Mouse (Mus musculus) liver, embryonic 14.5 days (tissue): ENCODE measurements around the gene Sh2d4b. TPM values are rescaled to one million over a fixed set of nuclear protein-coding genes. Genes with fewer than 3 reads are reported as not detected.

Source experiments
- ATAC-seq: fragments of 200-750 bp; cut with Nextera tagmentation; 2 replicates; pipeline ENCODE4 v1.8.0; 2017; ENCODE audit warnings: moderate number of reproducible peaks, mild to moderate bottlenecking, moderate library complexity; ENCODE audit not compliant: insufficient read depth
- DNase-seq, 3 experiments: peaks; one replicate each; pipeline ENCODE4 v3.0.0-alpha.2; 2012 to 2013; ENCODE audit warnings: low read depth in 3 of 3, low spot score in 3 of 3
- H3K27ac ChIP-seq: fragments of 300-500 bp; sonication (generic); 2 replicates; pipeline ENCODE4 v1.5.1; 2014; ENCODE audit warnings: moderate library complexity, mild to moderate bottlenecking, control low read depth, inconsistent platforms
- H3K27me3 ChIP-seq: fragments of 300-500 bp; sonication (generic); 2 replicates; pipeline ENCODE4 v1.6.1; 2014; ENCODE audit warnings: mild to moderate bottlenecking, low read length, moderate library complexity; ENCODE audit not compliant: control insufficient read depth, insufficient read depth
- H3K36me3 ChIP-seq: fragments of 300-500 bp; sonication (generic); replicated peaks from 2 replicates; pipeline ENCODE4 v1.6.1; 2014; ENCODE audit warnings: low read depth; ENCODE audit not compliant: control insufficient read depth, insufficient read depth
- H3K4me1 ChIP-seq, 2 experiments: fragments of 200-500 bp in 1 of 2; fragments of 300-500 bp in 1 of 2; sonication (generic) in 1 of 2; replicated peaks; 2 replicates each; pipeline ENCODE4 v1.6.1; 2012 to 2014; ENCODE audit warnings: antibody characterized with exemption in 1 of 2, inconsistent platforms in 1 of 2, low read length in 1 of 2; ENCODE audit not compliant: control insufficient read depth in 2 of 2, insufficient read depth in 2 of 2
- H3K4me2 ChIP-seq: fragments of 300-500 bp; sonication (generic); 2 replicates; pipeline ENCODE4 v1.6.1; 2014; ENCODE audit warnings: low read depth, mild to moderate bottlenecking, control low read depth, moderate library complexity
- H3K4me3 ChIP-seq, 2 experiments: fragments of 200-500 bp in 1 of 2; fragments of 300-500 bp in 1 of 2; sonication (generic) in 1 of 2; 2 replicates each; pipeline ENCODE4 v1.5.1; 2012 to 2014; ENCODE audit warnings: low read depth in 2 of 2, low read length in 2 of 2, mild to moderate bottlenecking in 2 of 2, control low read depth in 1 of 2, inconsistent platforms in 1 of 2, moderate library complexity in 1 of 2; ENCODE audit not compliant: insufficient read depth in 1 of 2
- H3K9ac ChIP-seq: fragments of 300-500 bp; sonication (generic); replicated peaks from 2 replicates; pipeline ENCODE4 v1.6.1; 2014; ENCODE audit warnings: mild to moderate bottlenecking, control low read depth, moderate library complexity
- H3K9me3 ChIP-seq: fragments of 300-500 bp; sonication (generic); 2 replicates; pipeline ENCODE4 v1.6.1; 2016; ENCODE audit warnings: low read length, mixed read lengths; ENCODE audit not compliant: control insufficient read depth
- CTCF ChIP-seq: IDR thresholded peaks from 2 replicates; pipeline ENCODE4 v1.5.1; 2016; ENCODE audit warnings: antibody characterized with exemption, low read depth, control low read depth
- EP300 ChIP-seq: IDR thresholded peaks from 2 replicates; pipeline ENCODE4 v1.6.1; 2016; ENCODE audit warnings: antibody characterized with exemption, low read depth
- WGBS: fragments of 180-500 bp; shearing (Covaris S2); extraction: QIAGEN DNeasy Blood & Tissue Kit; methylation state at CpG from one replicate; pipeline ENCODE4 v1.1.7; 2014; ENCODE audit not compliant: insufficient replicate concordance; 5-methylcytosine and 5-hydroxymethylcytosine counted together
- polyA plus RNA-seq, 2 experiments: library from polyadenylated mRNA; depleted of rRNA in 1 of 2; stranded (reverse) in 1 of 2; unstranded in 1 of 2; fragments of >200 nt; fragmentation: Nextera tagmentation in 1 of 2; extraction: Ambion mirVana in 1 of 2; gene quantifications; 2 replicates each; pipeline versions ENCODE4 v1.2.1 to v1.2.3; 2012 to 2014

Sh2d4b gene
- 0.18 and 0.23 TPM in 2 replicates for polyA plus RNA-seq (2012; rRNA removed)
- 0.08 TPM in 1 of 2 replicates, not detected in the other for polyA plus RNA-seq (2014; fragmentation: Nextera tagmentation; extraction: Ambion mirVana)

DNA sequence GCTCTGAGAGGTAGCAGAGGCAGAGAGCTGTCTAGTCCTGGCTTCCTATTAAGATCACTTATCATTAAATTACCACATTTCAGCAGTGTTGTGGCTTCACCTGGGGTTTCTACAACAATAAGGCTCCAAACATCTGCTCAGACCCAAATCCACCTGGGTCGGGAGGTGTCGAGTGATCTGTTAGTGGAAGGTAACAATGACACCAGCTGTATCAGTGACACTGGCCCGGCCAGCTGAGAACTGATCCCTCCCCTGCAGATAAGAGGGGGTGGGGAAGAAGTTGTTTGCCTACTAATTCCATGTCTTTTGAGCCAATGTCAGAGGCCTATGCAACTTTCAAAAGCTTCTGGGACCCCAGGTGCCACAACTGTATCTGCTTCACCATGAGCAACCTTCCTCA lies at the start of gene Sh2d4b:
Gene Sh2d4b, minus strand, starts transcription at position 71 of the 400 bp plus-strand sequence.
- Histone ChIP-seq H3K36me3 (no peaks in the 10 kb centered on the region), H3K9me3 (no peaks in the 10 kb centered on the region), H3K4me1 (peaks cover 0 to 12% of the 10 kb centered on the region in 2 experiments; a peak in 3 of 4 replicates), H3K4me3 (no peak within 1 kb of the TSS), H3K27me3 (no peaks in the 10 kb centered on the region), H3K27ac (no peak within 1 kb of the TSS), H3K9ac (no peak within 1 kb of the TSS), H3K4me2 (no peak within 1 kb of the TSS)
- TF ChIP-seq CTCF (no peak), EP300 (no peak)
- no peak for DNase-seq
- no peak for ATAC-seq
- WGBS: 17% methylated on average over 3 of the region's 3 CpGs

DNA sequence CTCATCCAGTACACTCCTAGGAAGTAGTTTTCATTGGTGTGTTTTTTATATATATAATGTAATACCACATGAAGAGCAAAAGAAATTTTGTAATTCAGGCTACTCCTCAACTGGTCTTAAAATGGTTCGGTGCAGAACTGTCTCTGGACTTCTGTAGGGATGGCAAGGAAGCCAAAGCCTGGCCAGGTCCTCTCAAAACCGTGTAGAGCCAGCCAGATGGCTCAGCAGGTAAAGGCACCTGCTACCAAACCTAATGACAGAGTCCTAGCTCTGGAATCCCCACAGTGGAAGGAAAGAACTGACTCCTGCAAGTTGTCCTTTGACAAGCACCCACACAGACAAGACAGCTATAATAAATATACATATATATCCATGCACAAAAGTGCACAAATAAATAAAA lies 49.4 kb upstream of the Sh2d4b start:
- H3K27me3 ChIP-seq: no peaks in the 10 kb centered on the region
- no peaks in the 10 kb centered on the region for H3K36me3 ChIP-seq
- no peak overlapping the region for H3K4me2 ChIP-seq
- H3K9me3 ChIP-seq: no peaks in the 10 kb centered on the region
- H3K4me1 ChIP-seq: peaks cover 19 to 27% of the 10 kb centered on the region in 2 experiments
- H3K27ac ChIP-seq: no peak overlapping the region
- ATAC-seq: no peak
- TF ChIP-seq CTCF (no peak), EP300 (no peak)
- 56% methylated on average over 2 of the region's 2 CpGs for WGBS
- H3K9ac ChIP-seq: no peak overlapping the region
- DNase-seq: no peak
- H3K4me3 ChIP-seq: no peak overlapping the region

DNA sequence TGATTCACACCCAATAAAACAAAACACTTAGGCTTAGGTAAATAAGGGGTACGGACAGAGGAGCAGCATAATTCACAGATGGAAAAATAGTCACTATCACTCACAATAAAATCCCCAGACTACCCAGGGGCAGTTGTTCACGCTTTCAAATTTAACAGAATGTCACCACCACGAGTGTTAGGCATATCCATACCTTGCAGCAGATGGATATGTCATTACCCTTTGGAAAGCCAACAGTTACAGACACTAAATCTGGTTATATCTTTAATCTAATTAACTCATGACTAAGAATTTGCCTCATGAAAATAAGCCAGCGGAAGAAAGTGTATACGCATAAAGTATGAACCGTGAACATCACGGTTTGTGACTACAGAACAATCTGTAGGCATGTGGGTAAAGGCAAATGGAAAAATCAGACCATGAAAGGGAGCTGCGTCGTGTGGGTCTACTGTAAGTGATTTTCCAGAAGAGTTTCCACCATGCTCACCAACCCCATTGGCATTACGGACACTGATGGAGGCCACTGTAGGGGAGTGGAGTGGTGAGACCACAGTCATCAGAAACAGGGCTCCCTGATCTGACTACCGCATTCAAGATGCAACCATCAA lies 45.4 kb upstream of the Sh2d4b start:
- no peak for TF ChIP-seq CTCF
- no peak for TF ChIP-seq EP300
- H3K9ac ChIP-seq: no peak overlapping the region
- no peak overlapping the region for H3K27ac ChIP-seq
- no peak overlapping the region for H3K4me3 ChIP-seq
- no peak for DNase-seq
- H3K27me3 ChIP-seq: no peaks in the 10 kb centered on the region
- no peak for ATAC-seq
- H3K9me3 ChIP-seq: no peaks in the 10 kb centered on the region
- WGBS: 80% methylated on average over 11 of the region's 11 CpGs
- H3K36me3 ChIP-seq: no peaks in the 10 kb centered on the region
- peaks cover 14 to 43% of the 10 kb centered on the region in 2 experiments for H3K4me1 ChIP-seq
- no peak overlapping the region for H3K4me2 ChIP-seq

DNA sequence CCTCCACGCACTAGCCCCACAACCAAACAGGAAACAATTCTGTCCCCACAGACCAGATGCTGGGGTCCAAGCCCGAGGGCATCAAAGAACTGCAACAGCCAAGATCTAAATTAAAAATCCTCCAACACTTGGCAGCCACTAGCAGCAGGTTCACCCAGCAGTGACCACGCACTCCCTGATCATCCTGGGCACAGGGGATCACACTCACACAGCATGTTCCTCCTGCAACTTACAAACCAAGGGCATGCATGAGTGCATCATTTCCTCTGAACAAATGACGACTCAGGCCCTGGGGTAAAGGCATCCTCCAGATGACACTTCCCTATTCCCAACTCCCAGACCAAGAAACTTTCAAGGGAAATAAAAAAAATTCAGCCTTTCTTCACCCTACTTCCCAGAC lies 44.0 kb upstream of the Sh2d4b start:
- H3K9me3 ChIP-seq: no peaks in the 10 kb centered on the region
- no peaks in the 10 kb centered on the region for H3K36me3 ChIP-seq
- H3K4me3 ChIP-seq: no peak overlapping the region
- WGBS: 25% methylated on average over 4 of the region's 4 CpGs
- no peak overlapping the region for H3K27ac ChIP-seq
- TF ChIP-seq EP300 (no peak), CTCF (no peak)
- no peak for ATAC-seq
- peaks cover 14 to 48% of the 10 kb centered on the region in 2 experiments for H3K4me1 ChIP-seq
- no peak overlapping the region for H3K9ac ChIP-seq
- no peak overlapping the region for H3K4me2 ChIP-seq
- no peak for DNase-seq
- no peaks in the 10 kb centered on the region for H3K27me3 ChIP-seq

DNA sequence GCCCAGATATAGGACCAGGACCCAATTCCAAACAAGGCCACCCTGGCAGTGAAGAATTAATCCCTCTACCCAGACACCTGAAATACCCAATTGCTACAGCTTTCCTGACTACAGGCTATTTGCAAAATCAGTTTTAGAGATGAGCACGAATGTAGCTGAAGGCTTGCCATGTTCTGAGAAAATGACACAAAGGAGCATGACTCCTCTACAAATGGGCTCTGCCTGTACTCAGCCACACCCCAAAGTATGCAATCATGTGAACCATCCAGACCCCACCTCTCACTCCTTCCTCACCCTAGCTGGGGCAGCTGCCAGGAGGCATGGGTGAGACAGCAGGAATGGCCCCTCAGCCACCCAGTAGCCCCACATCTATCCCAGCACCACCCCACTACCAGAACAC lies 42.4 kb upstream of the Sh2d4b start:
- Histone ChIP-seq H3K4me3 (no peak overlapping the region), H3K27me3 (no peaks in the 10 kb centered on the region), H3K36me3 (no peaks in the 10 kb centered on the region), H3K27ac (no peak overlapping the region), H3K4me1 (peaks cover 14 to 59% of the 10 kb centered on the region in 2 experiments), H3K9me3 (no peaks in the 10 kb centered on the region), H3K4me2 (no peak overlapping the region), H3K9ac (no peak overlapping the region)
- no peak for TF ChIP-seq EP300
- TF ChIP-seq CTCF: no peak
- DNase-seq (no peak), ATAC-seq (peak; percentile 19; the same call in 1 of the 2 replicates)
- WGBS: 28% methylated on average over 1 of the region's 1 CpGs
